Mouse (Mus musculus) lung, postnatal 0 days (tissue): ENCODE data around the gene Rab39b. TPM values are rescaled to one million over a fixed set of nuclear protein-coding genes. Genes with fewer than 3 reads are reported as not detected.
A peak's percentile ranks its signal among the peaks of the same experiment; 100 is the strongest.

ENCODE experiments used
- ATAC-seq: fragments of 200-750 bp; cut with Nextera tagmentation; 2 replicates; pipeline ENCODE4 v1.8.0; 2017; ENCODE audit warnings: moderate library complexity
- DNase-seq: peaks from one replicate; pipeline ENCODE4 v3.0.0-alpha.2; 2016; ENCODE audit warnings: low spot score
- H3K27ac ChIP-seq: fragments of 300-500 bp; sonication (generic); 2 replicates; pipeline ENCODE4 v1.5.1; 2014; ENCODE audit warnings: antibody characterized with exemption, mild to moderate bottlenecking, low read length, mixed read lengths
- H3K27me3 ChIP-seq: fragments of 300-500 bp; sonication (generic); replicated peaks from 2 replicates; pipeline ENCODE4 v1.6.1; 2014; ENCODE audit warnings: low read length, mixed read lengths; ENCODE audit not compliant: insufficient read depth
- H3K36me3 ChIP-seq: fragments of 300-500 bp; sonication (generic); 2 replicates; pipeline ENCODE4 v1.6.1; 2014; ENCODE audit warnings: low read length, mixed read lengths; ENCODE audit not compliant: insufficient read depth
- H3K4me1 ChIP-seq: fragments of 300-500 bp; sonication (generic); 2 replicates; pipeline ENCODE4 v1.6.1; 2014; ENCODE audit warnings: antibody characterized with exemption, low read depth, low read length, mixed read lengths; ENCODE audit not compliant: insufficient read depth
- H3K4me2 ChIP-seq: fragments of 300-500 bp; sonication (generic); replicated peaks from 2 replicates; pipeline ENCODE4 v1.6.1; 2014; ENCODE audit warnings: low read depth, mild to moderate bottlenecking, low read length, moderate library complexity, mixed read lengths
- H3K4me3 ChIP-seq: fragments of 300-500 bp; sonication (generic); 2 replicates; pipeline ENCODE4 v1.5.1; 2014; ENCODE audit warnings: low read depth, low read length
- H3K9ac ChIP-seq: fragments of 300-500 bp; sonication (generic); replicated peaks from 2 replicates; pipeline ENCODE4 v1.6.1; 2014; ENCODE audit warnings: low read depth, mild to moderate bottlenecking
- H3K9me3 ChIP-seq: fragments of 300-500 bp; sonication (generic); 2 replicates; pipeline ENCODE4 v1.6.1; 2016; ENCODE audit warnings: low read length, mixed read lengths
- CTCF ChIP-seq: IDR thresholded peaks from 2 replicates; pipeline ENCODE4 v1.5.1; 2016; ENCODE audit warnings: antibody characterized with exemption, mild to moderate bottlenecking
- EP300 ChIP-seq: IDR thresholded peaks from 2 replicates; pipeline ENCODE4 v1.6.1; 2016; ENCODE audit warnings: antibody characterized with exemption, mild to moderate bottlenecking, control low read depth
- WGBS: fragments of 180-500 bp; shearing (Covaris S2); extraction: QIAGEN DNeasy Blood & Tissue Kit; methylation state at CpG from one replicate; pipeline ENCODE4 v1.1.7; 2014; 5-methylcytosine and 5-hydroxymethylcytosine counted together
- polyA plus RNA-seq: library from polyadenylated mRNA; unstranded; fragments of >200 nt; fragmentation: Nextera tagmentation; extraction: Ambion mirVana; gene quantifications from 2 replicates; pipeline ENCODE4 v1.2.1, GENCODE M21; 2015

The Rab39b gene
- polyA plus RNA-seq: 0.24 and 0.25 TPM in 2 replicates

- TF ChIP-seq EP300 (no peak), CTCF (no peak)
- no peak for ATAC-seq
- no peak within 1 kb of the TSS for H3K9ac ChIP-seq
- H3K4me2 ChIP-seq: peak within 1 kb of the TSS; percentile 39
- no peaks in the 10 kb centered on the region for H3K4me1 ChIP-seq
- DNase-seq: peak; percentile 12
- 18% methylated on average over 38 of the region's 41 CpGs for WGBS
- H3K27ac ChIP-seq: no peak within 1 kb of the TSS
- H3K27me3 ChIP-seq: no peaks in the 10 kb centered on the region
- no peaks in the 10 kb centered on the region for H3K9me3 ChIP-seq
- H3K4me3 ChIP-seq: no peak within 1 kb of the TSS
- no peaks in the 10 kb centered on the region for H3K36me3 ChIP-seq
Observed at GRCm38 (mm10) chrX:75577582-75578324, at the start of gene Rab39b. Gene Rab39b (minus strand): TSS chrX:75578231.

- Histone ChIP-seq H3K9me3 (no peaks in the 10 kb centered on the region), H3K4me2 (no peak overlapping the region), H3K4me3 (no peak overlapping the region), H3K9ac (no peak overlapping the region), H3K27me3 (no peaks in the 10 kb centered on the region), H3K27ac (no peak overlapping the region), H3K36me3 (no peaks in the 10 kb centered on the region), H3K4me1 (no peaks in the 10 kb centered on the region)
- TF ChIP-seq CTCF: no peak
- no peak for TF ChIP-seq EP300
- DNase-seq (no peak), ATAC-seq (no peak)
- WGBS: 84% methylated on average over 2 of the region's 2 CpGs
Observed at GRCm38 (mm10) chrX:75578539-75578938, 508 bp upstream of the Rab39b start.

Other genes with a start within 250 kb of the Rab39b start
- 40.1 and 47.3 TPM in 2 replicates for gene Fundc2, start 195.8 kb downstream of the Rab39b start, polyA plus RNA-seq
- 1.0 and 1.3 TPM in 2 replicates for gene F8, start 195.6 kb downstream of the Rab39b start, polyA plus RNA-seq
- 18.5 and 23.4 TPM in 2 replicates for gene Cmc4, start 161.6 kb downstream of the Rab39b start, polyA plus RNA-seq
- gene Mtcp1, start 161.6 kb downstream of the Rab39b start, polyA plus RNA-seq: 5.0 and 5.5 TPM in 2 replicates
- gene Brcc3, start 161.6 kb downstream of the Rab39b start, polyA plus RNA-seq: 27.9 and 30.0 TPM in 2 replicates
- gene Vbp1, start 63.9 kb downstream of the Rab39b start, polyA plus RNA-seq: 98.6 and 104 TPM in 2 replicates